Mouse (Mus musculus) gastrocnemius, postnatal 36 days (tissue): ENCODE results near the gene 1700003F12Rik. TPM values are rescaled to one million over a fixed set of nuclear protein-coding genes. Genes with fewer than 3 reads are reported as not detected.

Experiments used
- DNase-seq, 2 experiments: peaks; one replicate each; pipeline ENCODE4 v3.0.0; 2022
- intact Hi-C: fragments of 180-260 bp; cut with DNase I; formaldehyde crosslinking; loops from one replicate; pipeline ENCODE4 v1.15.1; 2025
- total RNA-seq, 2 experiments: library from RNA; stranded (reverse); gene quantifications; 2 replicates each; pipeline ENCODE4 v1.2.3; 2021

Gene 1700003F12Rik
- total RNA-seq, 2 experiments from 2014 or later: not detected

GRCm38 (mm10) chr2:154543567-154544347 is 3.1 kb upstream of the 1700003F12Rik start:
- intact Hi-C loops: no loop called here
- DNase-seq: peak; percentile 61 to 62

GRCm38 (mm10) chr2:154548688-154549087 is 1.8 kb downstream of the 1700003F12Rik start:
- DNase-seq: no peak
- intact Hi-C loops: no loop called here

GRCm38 (mm10) chr2:154549127-154549885 is 2.4 kb downstream of the 1700003F12Rik start:
- intact Hi-C loops: no loop called here
- peak in 1 of 2 experiments; percentile 34 for DNase-seq

GRCm38 (mm10) chr2:154549886-154550189 is 3.0 kb downstream of the 1700003F12Rik start:
- intact Hi-C loops: loop anchor here (5.0 kb wide), 1 partner anchor 52 kb away; the partner anchor contains the start of gene Pxmp4
- DNase-seq: no peak

GRCm38 (mm10) chr2:154550937-154551336 is 4.1 kb downstream of the 1700003F12Rik start:
- intact Hi-C loops: loop anchor here (5.0 kb wide), 1 partner anchor 51 kb away; the partner anchor contains the start of gene Pxmp4
- no peak for DNase-seq

- intact Hi-C loops: loop anchor here (5.0 kb wide), 1 partner anchor 51 kb away; the partner anchor contains the start of gene Pxmp4
- no peak for DNase-seq
Measured at GRCm38 (mm10) chr2:154551476-154551875, 4.6 kb downstream of the 1700003F12Rik start, which contains the start of gene Actl10. Actl10 (plus strand) TSS chr2:154551776.

GRCm38 (mm10) chr2:154551927-154552326 is 5.0 kb downstream of the 1700003F12Rik start:
- no peak for DNase-seq
- intact Hi-C loops: loop anchor here (5.0 kb wide), 1 partner anchor 50 kb away; the partner anchor contains the start of gene Pxmp4

GRCm38 (mm10) chr2:154552424-154552907 is 5.6 kb downstream of the 1700003F12Rik start:
- DNase-seq: peak; percentile 71 to 72
- intact Hi-C loops: loop anchor here (5.0 kb wide), 1 partner anchor 50 kb away; the partner anchor contains the start of gene Pxmp4

GRCm38 (mm10) chr2:154555235-154555634 is 8.3 kb downstream of the 1700003F12Rik start:
- intact Hi-C loops: no loop called here
- no peak for DNase-seq

GRCm38 (mm10) chr2:154557184-154557832 is 10.4 kb downstream of the 1700003F12Rik start:
- DNase-seq: no peak
- intact Hi-C loops: no loop called here

- peak; percentile 49 to 54 for DNase-seq
- intact Hi-C loops: no loop called here
Measured at GRCm38 (mm10) chr2:154558264-154559039, 11.6 kb downstream of the 1700003F12Rik start, which contains the start of gene Necab3. Necab3 (minus strand) TSS chr2:154558890.

GRCm38 (mm10) chr2:154563612-154564170 is 16.8 kb downstream of the 1700003F12Rik start:
- intact Hi-C loops: no loop called here
- no peak for DNase-seq

- DNase-seq: no peak
- intact Hi-C loops: loop anchor here (5.0 kb wide), 1 partner anchor 42 kb away; no protein-coding TSS in a partner anchor
Measured at GRCm38 (mm10) chr2:154565562-154565961, 18.7 kb downstream of the 1700003F12Rik start.

GRCm38 (mm10) chr2:154566641-154567040 is 19.8 kb downstream of the 1700003F12Rik start:
- no peak for DNase-seq
- intact Hi-C loops: loop anchor here (5.0 kb wide), 1 partner anchor 41 kb away; no protein-coding TSS in a partner anchor

- intact Hi-C loops: loop anchor here (5.0 kb wide), 1 partner anchor 40 kb away; no protein-coding TSS in a partner anchor
- no peak for DNase-seq
Measured at GRCm38 (mm10) chr2:154567766-154568165, 20.9 kb downstream of the 1700003F12Rik start.

GRCm38 (mm10) chr2:154568329-154569070 is 21.6 kb downstream of the 1700003F12Rik start:
- intact Hi-C loops: loop anchor here (5.0 kb wide), 1 partner anchor 39 kb away; no protein-coding TSS in a partner anchor
- DNase-seq: no peak

GRCm38 (mm10) chr2:154569071-154569748 is 22.3 kb downstream of the 1700003F12Rik start:
- peak; percentile 25 to 64 for DNase-seq

More at GRCm38 (mm10) chr2:154569071-154569748, 22.3 kb downstream of the 1700003F12Rik start:
- intact Hi-C loops: loop anchor here (5.0 kb wide), 1 partner anchor 38 kb away; no protein-coding TSS in a partner anchor
